Mouse (Mus musculus) stomach, embryonic 16.5 days (tissue): ENCODE data around the gene Klhl3. TPM values are rescaled to one million over a fixed set of nuclear protein-coding genes. Genes with fewer than 3 reads are reported as not detected.

Experiments
- ATAC-seq: fragments of 200-750 bp; cut with Nextera tagmentation; 2 replicates; pipeline ENCODE4 v1.8.0; 2017; ENCODE audit warnings: moderate number of reproducible peaks, moderate TSS enrichment; ENCODE audit not compliant: insufficient read depth, low FRiP score
- H3K27ac ChIP-seq: fragments of 300-500 bp; sonication (generic); 2 replicates; pipeline ENCODE4 v1.5.1; 2014; ENCODE audit warnings: low read length
- H3K27me3 ChIP-seq: fragments of 300-500 bp; sonication (generic); 2 replicates; pipeline ENCODE4 v1.6.1; 2014; ENCODE audit warnings: low read length, control low read depth, mixed read lengths; ENCODE audit not compliant: control insufficient read depth, insufficient read depth
- H3K36me3 ChIP-seq: fragments of 300-500 bp; sonication (generic); 2 replicates; pipeline ENCODE4 v1.6.1; 2014; ENCODE audit warnings: low read length; ENCODE audit not compliant: control insufficient read depth, insufficient read depth
- H3K4me1 ChIP-seq: fragments of 300-500 bp; sonication (generic); 2 replicates; pipeline ENCODE4 v1.6.1; 2014; ENCODE audit warnings: low read length, control low read depth, mixed read lengths; ENCODE audit not compliant: control insufficient read depth, insufficient read depth
- H3K4me2 ChIP-seq: fragments of 300-500 bp; sonication (generic); 2 replicates; pipeline ENCODE4 v1.6.1; 2014; ENCODE audit warnings: low read depth, low read length, mixed read lengths
- H3K4me3 ChIP-seq: fragments of 300-500 bp; sonication (generic); replicated peaks from 2 replicates; pipeline ENCODE4 v1.5.1; 2014; ENCODE audit warnings: mild to moderate bottlenecking, low read length
- H3K9ac ChIP-seq: fragments of 300-500 bp; sonication (generic); 2 replicates; pipeline ENCODE4 v1.6.1; 2014; ENCODE audit warnings: low read length
- H3K9me3 ChIP-seq: fragments of 300-500 bp; sonication (generic); replicated peaks from 2 replicates; pipeline ENCODE4 v1.6.1; 2016; ENCODE audit warnings: low read length, control low read depth; ENCODE audit not compliant: control insufficient read depth
- WGBS: fragments of 180-500 bp; shearing (Covaris S2); extraction: QIAGEN DNeasy Blood & Tissue Kit; methylation state at CpG from one replicate; pipeline ENCODE4 v1.1.7; 2014; 5-methylcytosine and 5-hydroxymethylcytosine counted together
- polyA plus RNA-seq: library from polyadenylated mRNA; unstranded; fragments of >200 nt; fragmentation: Nextera tagmentation; extraction: Ambion mirVana; gene quantifications from 2 replicates; pipeline ENCODE4 v1.2.1, GENCODE M21; 2015

The Klhl3 gene
- polyA plus RNA-seq, 1 experiment from 2014 or later, result 2.9 TPM

DNA sequence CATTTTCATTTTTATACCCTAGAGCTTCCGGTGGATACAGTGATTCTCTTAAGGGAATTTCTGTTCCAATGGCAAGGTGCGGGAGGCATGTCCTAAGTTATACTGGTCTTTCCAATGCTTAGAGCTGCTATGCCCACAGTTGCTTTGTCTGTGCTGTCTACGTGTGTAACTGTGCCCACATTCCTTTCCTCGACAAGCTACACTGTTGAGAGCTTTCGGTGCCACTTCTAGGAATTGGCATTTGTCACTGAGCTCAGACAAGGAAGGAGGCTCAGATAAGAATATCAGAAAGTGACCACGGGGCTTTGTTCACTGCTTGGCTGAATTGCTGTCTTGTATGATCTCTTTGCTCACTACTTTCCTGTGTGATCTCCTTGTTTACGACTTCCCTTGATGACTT lies 67.2 kb downstream of the Klhl3 start:
- ATAC-seq, result no peak
- Histone ChIP-seq H3K9ac (no peak overlapping the region), H3K4me1 (no peaks in the 10 kb centered on the region), H3K36me3 (no peaks in the 10 kb centered on the region), H3K4me3 (no peak overlapping the region), H3K27ac (no peak overlapping the region), H3K9me3 (no peaks in the 10 kb centered on the region), H3K27me3 (no peaks in the 10 kb centered on the region), H3K4me2 (no peak overlapping the region)
- WGBS, result 90% methylated on average over 7 of the region's 7 CpGs

- no peak for ATAC-seq
- no peaks in the 10 kb centered on the region for H3K27me3 ChIP-seq
- no peaks in the 10 kb centered on the region for H3K4me1 ChIP-seq
- no peak overlapping the region for H3K4me2 ChIP-seq
- no peak overlapping the region for H3K27ac ChIP-seq
- H3K4me3 ChIP-seq, result no peak overlapping the region
- no peaks in the 10 kb centered on the region for H3K9me3 ChIP-seq
- 56% methylated on average over 4 of the region's 4 CpGs for WGBS
- no peak overlapping the region for H3K9ac ChIP-seq
- H3K36me3 ChIP-seq, result no peaks in the 10 kb centered on the region
These were observed 68.1 kb downstream of the Klhl3 start for GRCm38 (mm10) chr13:58045278-58045677.

GRCm38 (mm10) chr13:58043278-58043677 lies 70.1 kb downstream of the Klhl3 start:
- Histone ChIP-seq H3K4me1 (no peaks in the 10 kb centered on the region), H3K4me3 (no peak overlapping the region), H3K27ac (no peak overlapping the region), H3K9me3 (no peaks in the 10 kb centered on the region), H3K9ac (no peak overlapping the region), H3K4me2 (no peak overlapping the region), H3K36me3 (no peaks in the 10 kb centered on the region), H3K27me3 (no peaks in the 10 kb centered on the region)
- 84% methylated on average over 8 of the region's 8 CpGs for WGBS
- no peak for ATAC-seq

DNA sequence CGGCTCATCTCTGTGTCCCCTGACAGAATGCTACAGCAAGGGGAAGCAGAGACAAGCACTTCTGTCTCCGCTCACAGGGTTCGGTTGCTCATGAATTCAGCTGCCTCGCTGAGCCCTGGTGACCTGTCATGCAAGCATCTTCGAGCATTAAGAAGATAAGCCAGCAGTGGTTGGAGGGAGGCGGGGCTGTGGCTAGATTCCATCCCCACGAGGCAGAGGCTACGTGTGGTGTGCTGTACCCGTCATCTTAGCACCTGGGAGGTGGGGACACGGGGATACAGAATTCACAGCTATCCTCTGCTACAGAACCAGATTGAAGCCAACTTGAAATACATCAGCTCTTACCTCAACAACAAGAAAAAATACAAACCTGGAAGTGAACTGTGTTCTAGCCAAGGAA lies 73.3 kb downstream of the Klhl3 start:
- Histone ChIP-seq H3K9ac (no peak overlapping the region), H3K36me3 (no peaks in the 10 kb centered on the region), H3K4me3 (no peak overlapping the region), H3K4me1 (no peaks in the 10 kb centered on the region), H3K9me3 (no peaks in the 10 kb centered on the region), H3K27ac (no peak overlapping the region), H3K27me3 (no peaks in the 10 kb centered on the region), H3K4me2 (no peak overlapping the region)
- WGBS, result 58% methylated on average over 10 of the region's 10 CpGs
- ATAC-seq, result no peak

- no peak overlapping the region for H3K9ac ChIP-seq
- no peaks in the 10 kb centered on the region for H3K36me3 ChIP-seq
- no peak overlapping the region for H3K27ac ChIP-seq
- no peak overlapping the region for H3K4me2 ChIP-seq
- no peak for ATAC-seq
- no peak overlapping the region for H3K4me3 ChIP-seq
- no peaks in the 10 kb centered on the region for H3K4me1 ChIP-seq
- H3K27me3 ChIP-seq, result no peaks in the 10 kb centered on the region
- 82% methylated on average over 8 of the region's 8 CpGs for WGBS
- H3K9me3 ChIP-seq, result 0 out of 2 replicates have a peak, but pooled peaks cover 3% of the 10 kb centered on the region
These were observed 75.9 kb downstream of the Klhl3 start for GRCm38 (mm10) chr13:58037506-58037905.

- H3K4me1 ChIP-seq, result no peaks in the 10 kb centered on the region
- no peak overlapping the region for H3K27ac ChIP-seq
- H3K9me3 ChIP-seq, result 0 out of 2 replicates have a peak, but pooled peaks cover 3% of the 10 kb centered on the region
- no peaks in the 10 kb centered on the region for H3K36me3 ChIP-seq
- no peak overlapping the region for H3K9ac ChIP-seq
- no peak overlapping the region for H3K4me2 ChIP-seq
- H3K4me3 ChIP-seq, result no peak overlapping the region
- H3K27me3 ChIP-seq, result no peaks in the 10 kb centered on the region
- ATAC-seq, result peak; percentile 79
- WGBS, result 45% methylated on average over 10 of the region's 10 CpGs
These were observed 77.8 kb downstream of the Klhl3 start for GRCm38 (mm10) chr13:58035470-58036156.

- Histone ChIP-seq H3K27ac (no peak overlapping the region), H3K9me3 (0 out of 2 replicates have a peak, but pooled peaks cover 3% of the 10 kb centered on the region), H3K36me3 (no peaks in the 10 kb centered on the region), H3K4me2 (no peak overlapping the region), H3K27me3 (no peaks in the 10 kb centered on the region), H3K4me1 (no peaks in the 10 kb centered on the region), H3K4me3 (no peak overlapping the region), H3K9ac (no peak overlapping the region)
- WGBS, result 94% methylated on average over 3 of the region's 3 CpGs
- ATAC-seq, result no peak
These were observed 78.4 kb downstream of the Klhl3 start for GRCm38 (mm10) chr13:58034985-58035384.

DNA sequence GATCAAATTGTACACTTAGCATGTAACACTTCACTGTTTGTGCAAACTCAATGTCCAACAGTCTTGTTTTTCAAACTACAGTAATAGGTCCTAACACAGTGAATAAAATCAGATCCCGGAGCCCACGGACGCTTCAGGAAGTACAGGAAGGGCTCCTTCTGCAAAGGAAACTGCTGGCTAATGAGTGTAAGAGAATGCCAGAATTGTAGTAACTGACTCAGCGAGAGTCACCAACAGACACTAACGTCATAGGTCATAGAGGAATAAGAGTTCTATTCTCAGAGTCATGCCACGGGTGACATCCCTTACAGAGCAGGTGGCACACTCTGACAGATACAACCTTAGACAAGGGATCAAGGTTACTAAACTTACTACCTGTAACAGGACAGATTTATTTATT lies 78.9 kb downstream of the Klhl3 start:
- ATAC-seq, result no peak
- H3K36me3 ChIP-seq, result no peaks in the 10 kb centered on the region
- no peak overlapping the region for H3K4me2 ChIP-seq
- WGBS, result 80% methylated on average over 6 of the region's 6 CpGs
- no peaks in the 10 kb centered on the region for H3K27me3 ChIP-seq
- H3K9me3 ChIP-seq, result 0 out of 2 replicates have a peak, but pooled peaks cover 3% of the 10 kb centered on the region
- H3K27ac ChIP-seq, result no peak overlapping the region
- no peak overlapping the region for H3K4me3 ChIP-seq
- H3K9ac ChIP-seq, result no peak overlapping the region
- no peaks in the 10 kb centered on the region for H3K4me1 ChIP-seq

DNA sequence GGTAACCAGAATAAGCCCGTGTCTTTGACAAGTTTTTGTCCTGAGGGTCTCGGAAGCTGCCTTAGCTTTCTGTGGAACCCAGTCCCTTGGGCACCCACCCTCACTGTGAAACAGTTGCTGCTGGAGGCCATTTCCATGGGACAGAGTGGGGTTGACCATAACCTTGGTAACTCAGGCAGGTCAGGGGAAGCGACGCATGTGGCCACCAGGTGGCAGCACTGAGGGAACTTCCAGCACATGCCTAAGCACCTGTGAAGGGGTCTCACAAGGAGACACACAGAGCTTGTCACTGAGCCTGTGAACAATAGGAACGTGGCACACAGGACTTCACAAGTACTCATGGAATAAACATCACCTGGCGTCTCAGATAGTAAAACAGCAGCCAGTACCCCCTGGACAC lies 81.6 kb downstream of the Klhl3 start:
- H3K27ac ChIP-seq, result no peak overlapping the region
- H3K4me2 ChIP-seq, result no peak overlapping the region
- 0 out of 2 replicates have a peak, but pooled peaks cover 3% of the 10 kb centered on the region for H3K9me3 ChIP-seq
- 42% methylated on average over 6 of the region's 6 CpGs for WGBS
- no peaks in the 10 kb centered on the region for H3K36me3 ChIP-seq
- H3K4me1 ChIP-seq, result no peaks in the 10 kb centered on the region
- no peak overlapping the region for H3K9ac ChIP-seq
- H3K27me3 ChIP-seq, result no peaks in the 10 kb centered on the region
- ATAC-seq, result no peak
- H3K4me3 ChIP-seq, result no peak overlapping the region
